9 mouse cellular contexts compared by ENCODE assay signal in the genomic region with DNA sequence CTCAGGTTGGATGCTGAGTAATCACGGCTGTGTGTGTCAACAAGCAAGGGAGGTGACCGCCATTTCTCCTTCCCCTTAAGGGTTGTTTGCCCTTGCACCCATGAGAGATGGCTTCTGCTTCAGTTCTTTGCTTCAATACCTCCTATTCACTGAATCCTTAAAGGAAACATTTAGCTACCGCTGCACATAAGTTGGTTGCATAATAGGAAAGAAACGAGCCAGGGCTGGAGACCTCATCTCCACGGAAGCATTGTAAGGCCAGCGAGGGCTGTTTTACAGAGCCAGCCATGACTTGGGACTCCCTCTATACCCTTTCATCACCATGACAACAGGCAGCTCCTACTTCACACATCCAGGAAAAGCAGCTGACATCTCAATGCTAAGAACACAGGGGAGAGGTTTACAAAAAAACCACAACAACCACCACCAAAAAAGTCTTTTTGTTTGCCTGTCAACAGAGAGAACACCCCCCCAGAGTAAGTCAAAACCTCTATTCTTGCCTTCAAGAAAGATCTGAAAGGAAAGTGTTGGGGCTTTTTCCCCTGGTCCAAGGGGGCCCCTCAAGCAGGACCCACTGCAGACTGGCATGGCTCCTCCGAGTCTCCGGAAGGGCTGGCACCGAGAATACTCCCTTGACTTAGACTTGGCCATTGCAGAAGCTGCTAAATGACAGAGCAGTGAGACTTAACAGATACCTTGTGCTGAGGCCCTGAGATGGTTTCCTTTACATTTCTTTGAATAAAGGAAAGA. TPM values are rescaled to one million over a fixed set of nuclear protein-coding genes. Genes with fewer than 3 reads are reported as not detected.
DNase-seq lines count a peak whose midpoint lies in the region; ATAC-seq and TF ChIP-seq lines count a peak whose summit lies in the region.
"Had no signal": no experiment of that assay in that cellular context is flagged by ENCODE, and none has a peak within 500 bp of the region (broad histone marks: within the 10 kb centered on the region; RNA-seq: fewer than 3 reads in every experiment).

No protein-coding gene starts in this region.

- no peaks in the 10 kb centered on the region for H3K27me3 ChIP-seq in kidney, embryonic 14.5 days (ENCODE audit: control insufficient read depth, insufficient read depth, low read length)
- H3K27me3 ChIP-seq in hindbrain, embryonic 11.5 days (ENCODE audit: control insufficient read depth, insufficient read depth, low read length): no peaks in the 10 kb centered on the region
- no peaks in the 10 kb centered on the region for H3K27me3 ChIP-seq in stomach, embryonic 16.5 days (ENCODE audit: control insufficient read depth, insufficient read depth, low read length)
- 0 out of 2 replicates have a peak, but pooled peaks cover 2% of the 10 kb centered on the region for H3K27me3 ChIP-seq in thymus, adult 2 months (ENCODE audit: control insufficient read depth, insufficient read depth, low read length)

- H3K4me1 ChIP-seq in kidney, embryonic 14.5 days (ENCODE audit: control insufficient read depth, insufficient read depth, low read length): peaks cover 47% of the 10 kb centered on the region
- peaks cover 18% of the 10 kb centered on the region for H3K4me1 ChIP-seq in hindbrain, embryonic 11.5 days (replicated peaks; ENCODE audit: control insufficient read depth, insufficient read depth, low read length)
- H3K4me1 ChIP-seq in stomach, embryonic 16.5 days (ENCODE audit: control insufficient read depth, insufficient read depth, low read length): peaks cover 36% of the 10 kb centered on the region
- H3K4me1 ChIP-seq in thymus, adult 2 months (replicated peaks; ENCODE audit: control insufficient read depth, insufficient read depth, low read length): no peaks in the 10 kb centered on the region; the same call in 1 of the 2 replicates

- no peaks in the 10 kb centered on the region for H3K36me3 ChIP-seq in kidney, embryonic 14.5 days (ENCODE audit: control insufficient read depth, insufficient read depth, low read length)
- H3K36me3 ChIP-seq in hindbrain, embryonic 11.5 days (ENCODE audit: control insufficient read depth, insufficient read depth, low read length): no peaks in the 10 kb centered on the region
- no peaks in the 10 kb centered on the region for H3K36me3 ChIP-seq in stomach, embryonic 16.5 days (ENCODE audit: control insufficient read depth, insufficient read depth, low read length)
- H3K36me3 ChIP-seq in thymus, adult 2 months (ENCODE audit: control insufficient read depth, insufficient read depth, low read length): no peaks in the 10 kb centered on the region

- 26% methylated on average over 9 of the region's 9 CpGs for WGBS in kidney, embryonic 14.5 days
- WGBS in hindbrain, embryonic 11.5 days: 20% methylated on average over 9 of the region's 9 CpGs
- WGBS in stomach, embryonic 16.5 days: 48% methylated on average over 9 of the region's 9 CpGs
- WGBS in thymus, adult 2 months: 71% methylated on average over 9 of the region's 9 CpGs

- ATAC-seq in kidney, embryonic 14.5 days (ENCODE audit: low FRiP score, low TSS enrichment): no peak
- peak; percentile 84 for ATAC-seq in hindbrain, embryonic 11.5 days (ENCODE audit: low FRiP score)
- ATAC-seq in stomach, embryonic 16.5 days (ENCODE audit: insufficient read depth, low FRiP score): no peak

- H3K4me3 ChIP-seq in kidney, embryonic 14.5 days (ENCODE audit: low read length): no peak overlapping the region
- no peak overlapping the region for H3K4me3 ChIP-seq in hindbrain, embryonic 11.5 days (ENCODE audit: low read depth, low read length)
- peak overlapping the region; percentile 55 for H3K4me3 ChIP-seq in stomach, embryonic 16.5 days (replicated peaks; ENCODE audit: low read length)
- no peak overlapping the region for H3K4me3 ChIP-seq in thymus, adult 2 months (ENCODE audit: control insufficient read depth, insufficient read depth, low read length)

- H3K4me2 ChIP-seq in kidney, embryonic 14.5 days (replicated peaks; ENCODE audit: low read depth, low read length): no peak overlapping the region
- peak overlapping the region; percentile 14; the same call in 1 of the 2 replicates for H3K4me2 ChIP-seq in hindbrain, embryonic 11.5 days (replicated peaks; ENCODE audit: low read depth, low read length)
- H3K4me2 ChIP-seq in stomach, embryonic 16.5 days (ENCODE audit: low read depth, low read length): peak overlapping the region; percentile 59

- H3K9me3 ChIP-seq in kidney, embryonic 14.5 days (ENCODE audit: control insufficient read depth, low read length): no peaks in the 10 kb centered on the region
- H3K9me3 ChIP-seq in hindbrain, embryonic 11.5 days (ENCODE audit: control insufficient read depth, low read length): no peaks in the 10 kb centered on the region
- H3K9me3 ChIP-seq in stomach, embryonic 16.5 days (replicated peaks; ENCODE audit: control insufficient read depth, low read length): no peaks in the 10 kb centered on the region

- no peak for DNase-seq in kidney, postnatal 4 days
- DNase-seq in embryo, embryonic 9.5 days (ENCODE audit: extremely low spot score): peak; percentile 71
- peak; percentile 80 for DNase-seq in hindbrain, embryonic 11.5 days (ENCODE audit: low spot score)
- peak; percentile 59 for DNase-seq in left cerebral cortex, postnatal 4 days
- no peak for DNase-seq in thymus, adult 2 months
- DNase-seq in spleen, postnatal 4 days (ENCODE audit: low spot score in 2 of 2): no peak

- H3K9ac ChIP-seq in kidney, embryonic 14.5 days (ENCODE audit: low read depth, low read length): no peak overlapping the region
- peak overlapping the region; percentile 28; the same call in 1 of the 2 replicates for H3K9ac ChIP-seq in hindbrain, embryonic 11.5 days (ENCODE audit: low read depth, low read length)
- peak overlapping the region; percentile 56 for H3K9ac ChIP-seq in stomach, embryonic 16.5 days (ENCODE audit: low read length)

- H3K27ac ChIP-seq in kidney, embryonic 14.5 days (ENCODE audit: low read depth, low read length): peak overlapping the region; percentile 76; the same call in 1 of the 2 replicates
- H3K27ac ChIP-seq in hindbrain, embryonic 11.5 days (ENCODE audit: low read depth, low read length): peak overlapping the region; percentile 89
- peak overlapping the region; percentile 91 for H3K27ac ChIP-seq in stomach, embryonic 16.5 days (ENCODE audit: low read length)
- no peak overlapping the region for H3K27ac ChIP-seq in thymus, adult 2 months (ENCODE audit: control insufficient read depth, insufficient read depth, low read length)

- no peak for TF ChIP-seq CTCF in thymus, adult 2 months (IDR thresholded peaks at IDR 0.05; ENCODE audit: borderline replicate concordance, control insufficient read depth, extremely low read depth, insufficient read depth, low read length, poor library complexity)

- no peak for TF ChIP-seq POLR2A in thymus, adult 2 months (IDR thresholded peaks at IDR 0.05; ENCODE audit: control insufficient read depth, extremely low read depth, insufficient read depth, low read length, poor library complexity)

- intact Hi-C loops in left cerebral cortex, postnatal 4 days (cut with DNase I): no loop called here

RNA-seq across cellular contexts. Expression of gene Sparcl1, which starts 3.2 kb away (rescaled TPM):
- 33.5 and 36.1 TPM in 2 replicates for polyA plus RNA-seq in kidney, embryonic 14.5 days (2014; fragmentation: Nextera tagmentation; extraction: Ambion mirVana)
- 61.5 and 61.9 TPM in 2 replicates for polyA plus RNA-seq in hindbrain, embryonic 11.5 days (2014; fragmentation: Nextera tagmentation; extraction: Ambion mirVana)
- total RNA-seq in left cerebral cortex, postnatal 4 days (2021): 100 to 1,000 TPM; 465 to 498 TPM
- 380 and 388 TPM in 2 replicates for polyA plus RNA-seq in stomach, embryonic 16.5 days (2015; fragmentation: Nextera tagmentation; extraction: Ambion mirVana)
- 15.2 and 26.8 TPM in 2 replicates for polyA plus RNA-seq in thymus, adult 2 months (2012; rRNA removed)
- total RNA-seq: MEL had no signal

RNA-seq across cellular contexts. Expression of gene Gm17660, which starts 32.9 kb away (rescaled TPM):
- not detected in 2 replicates for polyA plus RNA-seq in kidney, embryonic 14.5 days (2014; fragmentation: Nextera tagmentation; extraction: Ambion mirVana)
- polyA plus RNA-seq in hindbrain, embryonic 11.5 days (2014; fragmentation: Nextera tagmentation; extraction: Ambion mirVana): not detected in 2 replicates
- not detected for total RNA-seq in left cerebral cortex, postnatal 4 days (2021)
- polyA plus RNA-seq in stomach, embryonic 16.5 days (2015; fragmentation: Nextera tagmentation; extraction: Ambion mirVana): 0.57 TPM in 1 of 2 replicates, not detected in the other
- not detected in 2 replicates for polyA plus RNA-seq in thymus, adult 2 months (2012; rRNA removed)
- total RNA-seq: MEL had no signal

Comparison
In these comparisons a context has a peak if more than half of its experiments do, and no peak if none do; other contexts are left out.
1. DNase-seq: peak in embryo, embryonic 9.5 days (single experiment), hindbrain, embryonic 11.5 days (single experiment) and left cerebral cortex, postnatal 4 days (single experiment); none in kidney, postnatal 4 days (0 of 2), thymus, adult 2 months (single experiment) and spleen, postnatal 4 days (0 of 2).